Mouse (Mus musculus) pancreas, adult 10 weeks (tissue): ENCODE results near the gene Gm14226. TPM values are rescaled to one million over a fixed set of nuclear protein-coding genes. Genes with fewer than 3 reads are reported as not detected.

Experiments
- polyA plus RNA-seq: library from polyadenylated mRNA; stranded (reverse); fragments of 350-450 nt; fragmentation: Illumina TruSeq; extraction: RNeasy Lipid Tissue Mini Kit (QIAGEN cat#74804); gene quantifications from one replicate; pipeline ENCODE4 v1.2.3, GENCODE M21; 2015; ENCODE audit warnings: low read depth, low replicate concordance; ENCODE audit not compliant: insufficient read depth

Gene Gm14226
- polyA plus RNA-seq: 0.57 TPM

GRCm38 (mm10) chr2:155018251-155018755, at the start of gene Gm14226:
Gene Gm14226, plus strand, starts transcription at chr2:155018266.

GRCm38 (mm10) chr2:155073978-155074765, 56.1 kb downstream of the Gm14226 start, which contains the start of gene Ahcy:
Gene Ahcy, minus strand, starts transcription at chr2:155074497.

Other genes starting within 250 kb of the Gm14226 start
- not detected for gene Gm14214, start 248.2 kb upstream of the Gm14226 start, polyA plus RNA-seq
- 22.9 TPM for gene Raly, start 227.2 kb upstream of the Gm14226 start, polyA plus RNA-seq
- gene a, start 226.9 kb upstream of the Gm14226 start, polyA plus RNA-seq: not detected
- 26.5 TPM for gene Eif2s2, start 125.3 kb upstream of the Gm14226 start, polyA plus RNA-seq
- gene Ahcy, start 56.2 kb downstream of the Gm14226 start, polyA plus RNA-seq: 81.2 TPM
- gene Itch, start 115.2 kb downstream of the Gm14226 start, polyA plus RNA-seq: 7.0 TPM
- gene Dynlrb1, start 218.3 kb downstream of the Gm14226 start, polyA plus RNA-seq: 60.0 TPM